Mouse (Mus musculus): ENCODE results near the gene Exosc7. TPM values are rescaled to one million over a fixed set of nuclear protein-coding genes. Genes with fewer than 3 reads are reported as not detected.
A peak's percentile ranks its signal among the peaks of the same experiment; 100 is the strongest.

The Exosc7 gene
- polyA plus RNA-seq, 1 experiment from 2014 or later = 71.9 TPM

- H3K4me3 ChIP-seq (ENCODE audit: low read depth, low read length) = no peak overlapping the region
- H3K36me3 ChIP-seq (ENCODE audit: control insufficient read depth, insufficient read depth, low read length) = peaks cover 52% of the 10 kb centered on the region
- 99% methylated on average over 6 of the region's 6 CpGs for WGBS
Observed at GRCm38 (mm10) chr9:123127663-123128062, 14.6 kb downstream of the Exosc7 start.

GRCm38 (mm10) chr9:123132994-123133393 is 20.0 kb downstream of the Exosc7 start:
- 83% methylated on average over 3 of the region's 3 CpGs for WGBS
- no peak for ATAC-seq (ENCODE audit: low read depth)

More at GRCm38 (mm10) chr9:123127663-123128062, 14.6 kb downstream of the Exosc7 start:
- no peaks in the 10 kb centered on the region for H3K9me3 ChIP-seq (ENCODE audit: control insufficient read depth, low read length)
- no peak overlapping the region for H3K9ac ChIP-seq (replicated peaks; ENCODE audit: low read depth, low read length)
- no peak for ATAC-seq (ENCODE audit: low read depth)
- no peak overlapping the region for H3K4me2 ChIP-seq (ENCODE audit: low read depth, low read length)
- no peak overlapping the region for H3K27ac ChIP-seq (ENCODE audit: low read depth, low read length)
- no peaks in the 10 kb centered on the region for H3K27me3 ChIP-seq (ENCODE audit: control insufficient read depth, insufficient read depth, low read length)
- no peaks in the 10 kb centered on the region for H3K4me1 ChIP-seq (ENCODE audit: control insufficient read depth, insufficient read depth, low read length)

GRCm38 (mm10) chr9:123136953-123137682 is 24.1 kb downstream of the Exosc7 start:
- Histone ChIP-seq H3K27ac (ENCODE audit: low read depth, low read length) (no peak overlapping the region), H3K4me3 (ENCODE audit: low read depth, low read length) (no peak overlapping the region), H3K9ac (replicated peaks; ENCODE audit: low read depth, low read length) (no peak overlapping the region), H3K4me1 (ENCODE audit: control insufficient read depth, insufficient read depth, low read length) (no peaks in the 10 kb centered on the region), H3K9me3 (ENCODE audit: control insufficient read depth, low read length) (no peaks in the 10 kb centered on the region), H3K27me3 (ENCODE audit: control insufficient read depth, insufficient read depth, low read length) (no peaks in the 10 kb centered on the region), H3K36me3 (ENCODE audit: control insufficient read depth, insufficient read depth, low read length) (peaks cover 38% of the 10 kb centered on the region), H3K4me2 (ENCODE audit: low read depth, low read length) (no peak overlapping the region)
- 72% methylated on average over 7 of the region's 7 CpGs for WGBS
- ATAC-seq (ENCODE audit: low read depth) = peak; percentile 51; the same call in 1 of the 2 replicates

More at GRCm38 (mm10) chr9:123132994-123133393, 20.0 kb downstream of the Exosc7 start:
- H3K9ac ChIP-seq (replicated peaks; ENCODE audit: low read depth, low read length) = no peak overlapping the region
- H3K36me3 ChIP-seq (ENCODE audit: control insufficient read depth, insufficient read depth, low read length) = peaks cover 68% of the 10 kb centered on the region
- no peaks in the 10 kb centered on the region for H3K27me3 ChIP-seq (ENCODE audit: control insufficient read depth, insufficient read depth, low read length)
- H3K27ac ChIP-seq (ENCODE audit: low read depth, low read length) = no peak overlapping the region
- H3K4me2 ChIP-seq (ENCODE audit: low read depth, low read length) = no peak overlapping the region
- H3K4me1 ChIP-seq (ENCODE audit: control insufficient read depth, insufficient read depth, low read length) = no peaks in the 10 kb centered on the region
- H3K4me3 ChIP-seq (ENCODE audit: low read depth, low read length) = no peak overlapping the region
- H3K9me3 ChIP-seq (ENCODE audit: control insufficient read depth, low read length) = no peaks in the 10 kb centered on the region

GRCm38 (mm10) chr9:123138891-123139474 is 26.0 kb downstream of the Exosc7 start:
- no peaks in the 10 kb centered on the region for H3K9me3 ChIP-seq (ENCODE audit: control insufficient read depth, low read length)
- WGBS = 50% methylated on average over 5 of the region's 5 CpGs
- peaks cover 23% of the 10 kb centered on the region for H3K36me3 ChIP-seq (ENCODE audit: control insufficient read depth, insufficient read depth, low read length)

GRCm38 (mm10) chr9:123139887-123140614 is 27.0 kb downstream of the Exosc7 start:
- Histone ChIP-seq H3K27ac (ENCODE audit: low read depth, low read length) (peak overlapping the region; percentile 44), H3K4me3 (ENCODE audit: low read depth, low read length) (no peak overlapping the region), H3K9ac (replicated peaks; ENCODE audit: low read depth, low read length) (no peak overlapping the region), H3K27me3 (ENCODE audit: control insufficient read depth, insufficient read depth, low read length) (no peaks in the 10 kb centered on the region), H3K4me2 (ENCODE audit: low read depth, low read length) (no peak overlapping the region), H3K4me1 (ENCODE audit: control insufficient read depth, insufficient read depth, low read length) (no peaks in the 10 kb centered on the region), H3K9me3 (ENCODE audit: control insufficient read depth, low read length) (no peaks in the 10 kb centered on the region), H3K36me3 (ENCODE audit: control insufficient read depth, insufficient read depth, low read length) (peaks cover 14% of the 10 kb centered on the region)
- ATAC-seq (ENCODE audit: low read depth) = no peak
- 74% methylated on average over 4 of the region's 4 CpGs for WGBS

More at GRCm38 (mm10) chr9:123138891-123139474, 26.0 kb downstream of the Exosc7 start:
- Histone ChIP-seq H3K27me3 (ENCODE audit: control insufficient read depth, insufficient read depth, low read length) (no peaks in the 10 kb centered on the region), H3K4me3 (ENCODE audit: low read depth, low read length) (no peak overlapping the region), H3K27ac (ENCODE audit: low read depth, low read length) (peak overlapping the region; percentile 57), H3K9ac (replicated peaks; ENCODE audit: low read depth, low read length) (no peak overlapping the region), H3K4me1 (ENCODE audit: control insufficient read depth, insufficient read depth, low read length) (no peaks in the 10 kb centered on the region), H3K4me2 (ENCODE audit: low read depth, low read length) (no peak overlapping the region)
- ATAC-seq (ENCODE audit: low read depth) = peak; percentile 68; the same call in 1 of the 2 replicates

- no peak overlapping the region for H3K9ac ChIP-seq (replicated peaks; ENCODE audit: low read depth, low read length)
- H3K4me3 ChIP-seq (ENCODE audit: low read depth, low read length) = no peak overlapping the region
- no peaks in the 10 kb centered on the region for H3K9me3 ChIP-seq (ENCODE audit: control insufficient read depth, low read length)
- H3K27ac ChIP-seq (ENCODE audit: low read depth, low read length) = no peak overlapping the region
- H3K36me3 ChIP-seq (ENCODE audit: control insufficient read depth, insufficient read depth, low read length) = no peaks in the 10 kb centered on the region
- 81% methylated on average over 5 of the region's 5 CpGs for WGBS
- no peaks in the 10 kb centered on the region for H3K27me3 ChIP-seq (ENCODE audit: control insufficient read depth, insufficient read depth, low read length)
- no peak for ATAC-seq (ENCODE audit: low read depth)
- H3K4me2 ChIP-seq (ENCODE audit: low read depth, low read length) = no peak overlapping the region
- H3K4me1 ChIP-seq (ENCODE audit: control insufficient read depth, insufficient read depth, low read length) = no peaks in the 10 kb centered on the region
Observed at GRCm38 (mm10) chr9:123148430-123148829, 35.4 kb downstream of the Exosc7 start.

GRCm38 (mm10) chr9:123150241-123151020 is 37.4 kb downstream of the Exosc7 start, which contains the start of gene Clec3b:
Gene Clec3b, plus strand, starts transcription at chr9:123150946.
- no peaks in the 10 kb centered on the region for H3K27me3 ChIP-seq (ENCODE audit: control insufficient read depth, insufficient read depth, low read length)
- H3K4me3 ChIP-seq (ENCODE audit: low read depth, low read length) = no peak within 1 kb of the TSS
- no peaks in the 10 kb centered on the region for H3K36me3 ChIP-seq (ENCODE audit: control insufficient read depth, insufficient read depth, low read length)
- ATAC-seq (ENCODE audit: low read depth) = no peak
- no peak within 1 kb of the TSS for H3K27ac ChIP-seq (ENCODE audit: low read depth, low read length)
- H3K4me1 ChIP-seq (ENCODE audit: control insufficient read depth, insufficient read depth, low read length) = no peaks in the 10 kb centered on the region
- H3K9me3 ChIP-seq (ENCODE audit: control insufficient read depth, low read length) = no peaks in the 10 kb centered on the region
- WGBS = 85% methylated on average over 5 of the region's 5 CpGs
- no peak within 1 kb of the TSS for H3K9ac ChIP-seq (replicated peaks; ENCODE audit: low read depth, low read length)
- H3K4me2 ChIP-seq (ENCODE audit: low read depth, low read length) = no peak within 1 kb of the TSS

- 74% methylated on average over 1 of the region's 1 CpGs for WGBS
- no peak overlapping the region for H3K4me2 ChIP-seq (ENCODE audit: low read depth, low read length)
- no peak overlapping the region for H3K27ac ChIP-seq (ENCODE audit: low read depth, low read length)
- H3K9ac ChIP-seq (replicated peaks; ENCODE audit: low read depth, low read length) = no peak overlapping the region
- H3K4me3 ChIP-seq (ENCODE audit: low read depth, low read length) = no peak overlapping the region
- no peaks in the 10 kb centered on the region for H3K36me3 ChIP-seq (ENCODE audit: control insufficient read depth, insufficient read depth, low read length)
- no peaks in the 10 kb centered on the region for H3K27me3 ChIP-seq (ENCODE audit: control insufficient read depth, insufficient read depth, low read length)
- no peak for ATAC-seq (ENCODE audit: low read depth)
- H3K9me3 ChIP-seq (ENCODE audit: control insufficient read depth, low read length) = no peaks in the 10 kb centered on the region
- no peaks in the 10 kb centered on the region for H3K4me1 ChIP-seq (ENCODE audit: control insufficient read depth, insufficient read depth, low read length)
Observed at GRCm38 (mm10) chr9:123151561-123151960, 38.5 kb downstream of the Exosc7 start.
